Mouse (Mus musculus) fat pad, adult 2 months (tissue): Measurements from ENCODE around the gene Dglucy.

Source experiments
- DNase-seq: peaks from one replicate; pipeline ENCODE4 v3.0.0-alpha.2; 2011; ENCODE audit warnings: low read depth, low spot score; ENCODE audit errors: extremely low read depth

Dglucy gene

DNA sequence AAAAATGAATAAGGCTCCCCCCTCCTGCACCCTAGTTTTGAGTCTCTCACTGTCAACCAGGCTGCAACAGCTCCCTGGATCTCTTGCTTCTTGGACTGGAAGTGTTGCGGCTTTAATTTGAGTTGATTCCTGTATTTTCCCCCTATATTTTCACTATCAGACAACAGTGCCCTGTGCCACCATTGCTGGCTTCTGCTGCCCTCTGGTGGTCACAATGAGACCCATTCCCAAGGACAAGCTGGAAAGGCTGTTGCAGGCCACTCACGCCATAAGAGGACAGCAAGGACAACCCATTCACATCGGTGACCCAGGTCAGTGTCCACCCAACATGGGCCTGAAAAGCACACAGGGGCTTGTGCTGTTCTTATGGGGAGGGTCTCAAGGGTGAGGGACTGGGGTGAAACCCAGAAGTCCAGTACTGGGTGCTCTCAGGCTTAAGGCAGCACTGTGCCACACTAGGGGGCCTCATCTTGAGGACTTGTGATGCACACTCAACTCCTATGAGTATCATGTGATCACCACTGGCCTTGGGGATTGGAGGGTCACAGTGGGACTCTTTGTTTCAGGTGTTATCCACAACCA lies 62.4 kb downstream of the Dglucy start:
- DNase-seq = no peak

DNA sequence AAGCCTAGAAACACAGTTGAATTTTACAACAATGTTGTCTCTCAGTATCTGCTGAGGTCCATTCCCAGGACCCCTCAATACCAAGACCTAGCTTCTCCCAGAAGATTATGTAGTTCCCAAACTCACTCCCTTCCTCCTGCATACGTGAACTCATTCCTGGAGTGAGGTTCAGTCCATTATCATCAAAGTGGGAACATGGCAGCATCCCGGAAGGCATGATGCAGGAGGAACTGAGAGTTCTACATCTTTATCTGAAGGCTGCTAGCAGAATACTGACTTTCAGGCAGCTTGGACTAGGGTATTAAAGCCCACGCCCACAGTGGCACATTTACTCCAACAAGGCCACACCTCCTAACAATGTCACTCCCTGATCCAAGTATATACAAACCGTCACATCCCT lies 64.3 kb downstream of the Dglucy start:
- DNase-seq = no peak

DNA sequence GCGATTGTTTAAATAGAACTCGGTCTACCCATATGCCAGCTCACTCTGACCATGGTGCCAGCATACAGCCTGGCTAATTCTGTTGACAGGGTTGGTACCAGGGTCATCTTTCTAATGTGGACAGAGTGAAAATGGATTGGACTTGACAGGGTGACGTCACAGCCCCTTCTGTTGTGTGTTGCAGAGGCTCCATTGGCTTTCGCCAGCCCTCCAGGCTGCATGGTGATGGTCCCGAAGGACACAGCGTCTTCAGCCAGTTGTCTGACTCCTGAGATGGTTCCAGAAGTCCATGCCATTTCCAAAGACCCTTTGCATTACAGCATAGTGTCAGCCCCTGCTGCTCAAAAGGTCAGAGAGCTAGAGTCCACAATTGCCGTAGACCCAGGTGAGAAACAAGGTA lies 65.7 kb downstream of the Dglucy start:
- DNase-seq = no peak

DNA sequence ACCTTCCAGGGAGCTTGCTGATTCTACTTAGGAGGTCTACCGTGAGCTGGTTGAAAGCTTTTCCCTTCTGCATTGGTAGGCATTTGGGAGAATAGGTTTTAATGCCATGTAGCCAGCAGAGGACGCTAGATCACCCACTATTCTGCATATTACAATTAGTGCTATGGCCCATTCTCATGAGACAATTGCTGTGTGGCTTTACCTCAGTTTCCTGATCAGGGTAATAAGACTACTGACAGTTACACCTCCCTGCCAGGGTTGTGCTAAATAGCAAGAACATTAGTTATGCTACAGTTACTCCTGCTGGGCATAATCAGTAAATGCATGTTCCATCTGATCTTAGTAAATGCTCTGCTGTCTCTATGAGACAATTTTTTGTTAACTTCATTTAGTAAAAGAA lies 67.0 kb downstream of the Dglucy start:
- DNase-seq = no peak

DNA sequence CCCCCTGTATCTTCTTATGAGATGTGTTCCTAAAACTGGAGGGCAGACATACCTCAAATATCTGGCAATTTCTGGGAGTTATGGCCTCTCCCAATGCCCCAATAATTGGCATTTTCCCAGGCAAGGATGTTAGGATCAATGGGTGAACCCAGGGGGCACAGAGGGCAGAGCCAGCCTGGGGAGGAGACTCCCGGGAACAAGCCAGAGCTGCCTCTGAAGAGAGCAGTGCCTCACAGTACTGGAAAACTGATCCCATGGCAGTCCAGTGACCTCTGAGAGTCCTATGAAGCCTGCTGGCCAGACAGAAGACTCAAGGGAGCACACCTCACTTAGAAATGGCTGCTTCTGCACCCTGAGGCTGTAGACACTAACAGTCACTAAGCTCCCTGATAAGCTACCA lies 67.7 kb downstream of the Dglucy start:
- DNase-seq = no peak

DNA sequence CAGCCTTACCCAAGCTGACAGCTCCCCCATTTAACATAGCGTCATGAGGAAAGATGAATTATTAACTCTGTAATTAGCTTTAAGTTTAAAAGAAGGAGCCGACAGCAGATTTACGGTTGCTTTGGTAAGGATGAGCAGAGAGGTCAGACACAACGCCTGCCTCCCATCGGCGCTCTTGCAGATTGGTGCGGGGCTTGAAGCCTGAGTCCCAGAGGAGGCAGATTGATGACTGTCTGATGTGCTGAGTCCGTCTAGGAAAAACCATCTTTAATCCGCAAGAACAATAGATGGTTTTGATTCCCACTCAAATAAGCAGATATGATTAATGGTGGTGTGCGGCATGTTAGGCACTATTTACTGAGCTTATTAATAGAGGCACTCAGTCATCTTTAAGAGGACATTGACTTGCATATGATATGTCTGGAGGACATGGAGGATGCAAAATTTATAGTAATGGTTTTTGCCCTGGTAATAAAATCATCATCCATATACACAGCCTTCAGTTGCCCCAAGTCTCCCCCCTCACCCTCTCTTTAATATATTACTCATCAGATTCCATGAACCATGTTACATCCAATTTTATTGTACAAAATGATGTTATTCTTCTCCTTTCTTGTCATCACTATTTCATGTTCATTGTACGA lies 68.7 kb downstream of the Dglucy start:
- DNase-seq = no peak

DNA sequence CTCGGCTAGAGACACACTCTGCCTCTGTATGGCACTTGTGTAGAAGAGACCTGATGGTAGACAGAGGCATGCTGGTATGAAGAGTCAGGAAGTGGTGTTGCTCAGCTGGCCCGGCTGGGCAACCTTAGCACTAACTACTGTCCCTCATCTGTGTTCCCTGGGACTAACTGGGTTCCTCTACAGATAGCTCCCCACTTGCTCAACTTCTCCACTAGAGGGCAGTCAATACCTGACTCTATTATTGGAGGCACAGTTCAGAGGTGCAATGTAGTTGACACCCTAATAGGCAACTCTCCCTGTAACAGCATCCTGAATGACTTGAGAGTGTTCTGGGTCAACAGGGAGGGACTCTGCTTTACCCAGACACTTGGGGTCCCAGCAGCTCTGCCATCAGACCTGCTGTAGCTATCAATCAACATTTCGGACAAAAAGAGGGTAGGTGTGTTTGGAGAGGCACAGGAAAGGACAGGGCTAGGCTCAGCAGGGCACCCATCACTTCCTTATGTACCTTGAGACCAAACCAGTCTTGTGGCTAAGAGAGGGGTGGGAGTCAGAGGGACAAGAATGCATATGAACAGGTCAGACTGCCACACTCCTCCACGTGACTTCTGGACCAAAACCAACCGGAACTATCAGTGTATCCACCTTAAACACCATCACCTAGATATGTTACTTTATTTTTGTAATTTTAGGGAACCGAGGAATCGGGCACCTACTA lies 70.7 kb downstream of the Dglucy start:
- DNase-seq = no peak

DNA sequence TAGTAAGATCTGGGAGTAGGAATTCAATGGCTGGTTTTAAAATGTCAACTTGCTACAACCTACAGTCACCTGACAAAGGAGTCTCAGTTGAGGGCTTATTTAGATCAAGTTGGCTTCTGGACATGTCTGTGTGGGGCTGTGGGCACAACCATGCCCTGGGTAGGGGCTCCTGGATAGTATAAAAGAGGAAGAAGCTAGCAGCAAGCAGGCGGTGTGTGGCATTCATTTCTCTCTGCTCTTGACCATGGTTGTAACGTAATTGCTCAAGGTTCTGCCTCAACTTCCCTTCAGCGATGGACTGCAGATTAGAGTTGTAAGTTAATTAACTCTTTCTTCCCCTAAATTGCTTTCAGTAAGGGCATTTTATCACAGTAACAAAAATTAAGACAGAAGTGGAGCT lies 73.5 kb downstream of the Dglucy start:
- no peak for DNase-seq

DNA sequence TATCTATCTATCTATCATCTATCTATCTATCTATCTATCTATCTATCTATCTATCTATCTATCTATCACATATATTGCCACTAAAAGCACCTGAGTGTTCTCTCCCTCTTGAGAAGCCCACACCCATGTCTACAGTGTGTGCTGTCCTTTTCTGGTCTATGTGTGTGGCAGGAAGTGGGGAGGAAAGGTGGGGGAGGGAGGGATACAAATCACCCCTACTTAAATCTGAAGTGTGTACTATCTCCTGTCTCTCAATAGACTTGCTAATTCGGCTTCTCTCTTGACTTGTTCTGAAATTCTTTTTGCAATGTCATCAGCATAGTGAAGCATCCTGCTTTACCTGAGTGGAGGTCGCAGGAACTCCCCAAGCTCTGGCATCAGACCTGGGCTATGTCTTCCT lies 77.5 kb downstream of the Dglucy start:
- DNase-seq = no peak

DNA sequence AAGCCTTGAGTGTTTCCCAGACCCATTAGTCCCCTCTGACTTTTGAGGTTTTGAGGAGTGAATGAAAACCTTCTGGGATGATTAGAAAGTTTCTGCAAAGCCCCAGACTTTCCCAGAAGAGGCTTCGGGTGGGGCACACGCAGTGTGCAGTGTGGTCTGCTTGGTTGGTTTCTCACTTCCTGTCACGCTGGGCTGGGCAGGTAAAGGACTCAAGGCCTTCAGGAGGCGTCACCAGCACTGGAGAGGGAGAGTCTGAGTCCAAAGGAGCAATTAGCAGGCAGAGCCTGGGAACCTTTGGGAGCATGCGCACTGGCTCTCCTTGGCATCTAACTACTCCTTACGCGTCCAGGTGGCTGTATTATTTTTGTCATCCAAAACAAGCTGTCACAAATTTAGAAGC lies 78.9 kb downstream of the Dglucy start:
- no peak for DNase-seq

DNA sequence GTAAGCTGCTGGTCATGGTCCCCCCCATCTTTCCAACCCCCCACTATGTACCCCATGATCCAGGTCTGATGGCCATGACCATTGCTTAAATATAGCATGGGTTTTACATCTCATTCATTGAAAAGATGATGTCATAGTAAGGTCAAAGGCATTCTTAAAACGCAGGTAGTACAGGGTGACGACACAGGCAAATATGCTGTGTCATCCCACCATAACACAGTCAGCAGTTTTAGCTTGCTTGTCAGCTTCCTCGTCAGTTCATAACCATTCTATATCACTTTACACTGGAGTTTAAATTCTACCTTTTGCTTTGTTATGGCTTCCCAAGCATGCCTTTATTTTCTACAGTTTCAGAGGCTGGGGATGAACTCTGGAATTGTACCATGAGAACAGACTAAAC lies 83.4 kb downstream of the Dglucy start:
- DNase-seq = no peak

DNA sequence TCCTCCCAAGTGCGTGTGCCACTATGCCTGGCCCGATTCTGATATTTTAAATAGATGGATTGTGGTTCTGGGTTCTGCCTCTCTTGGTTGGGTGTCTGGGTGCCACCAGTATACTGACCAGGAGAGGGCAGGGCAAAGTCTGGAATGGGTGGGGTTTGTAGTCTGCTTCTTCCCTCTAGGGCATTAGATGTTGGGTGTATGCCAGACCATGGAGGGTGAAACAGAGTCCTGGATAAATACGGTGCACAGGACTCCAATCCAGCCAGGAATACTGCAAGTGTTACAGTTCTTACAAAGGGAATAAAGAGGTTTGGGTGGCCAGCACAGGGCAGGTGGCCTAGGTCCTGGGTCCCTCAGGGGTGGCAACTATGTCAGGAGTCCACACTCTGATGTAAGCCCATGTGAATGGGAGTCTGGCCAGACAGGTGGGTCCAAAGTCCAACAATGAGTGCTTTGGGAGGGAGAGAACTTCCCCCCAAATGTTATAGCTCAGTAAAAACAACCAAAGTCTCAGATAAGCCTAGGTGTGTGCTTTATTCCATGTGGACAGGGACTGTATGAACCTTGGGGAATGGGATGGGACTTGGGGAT lies 84.1 kb downstream of the Dglucy start:
- DNase-seq = no peak

DNA sequence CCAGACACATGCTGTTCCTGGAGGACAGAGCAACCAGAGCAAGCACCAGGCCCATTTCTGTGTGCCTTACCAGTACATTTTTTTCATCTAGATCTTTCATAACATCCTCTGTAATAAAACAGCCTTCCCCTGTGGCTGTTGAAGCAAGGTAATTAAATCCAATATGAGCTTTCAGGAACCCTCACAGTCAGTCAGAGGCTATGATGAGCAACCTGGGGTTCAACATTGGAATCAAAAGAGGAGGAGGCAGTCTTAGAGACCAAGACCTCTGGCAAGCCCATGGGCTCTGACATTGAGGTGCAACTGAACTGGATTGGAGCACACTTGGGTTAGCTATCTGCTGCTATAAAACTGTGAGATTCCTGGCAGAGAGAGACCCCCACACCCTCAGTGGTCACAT lies 86.2 kb downstream of the Dglucy start:
- DNase-seq = no peak

DNA sequence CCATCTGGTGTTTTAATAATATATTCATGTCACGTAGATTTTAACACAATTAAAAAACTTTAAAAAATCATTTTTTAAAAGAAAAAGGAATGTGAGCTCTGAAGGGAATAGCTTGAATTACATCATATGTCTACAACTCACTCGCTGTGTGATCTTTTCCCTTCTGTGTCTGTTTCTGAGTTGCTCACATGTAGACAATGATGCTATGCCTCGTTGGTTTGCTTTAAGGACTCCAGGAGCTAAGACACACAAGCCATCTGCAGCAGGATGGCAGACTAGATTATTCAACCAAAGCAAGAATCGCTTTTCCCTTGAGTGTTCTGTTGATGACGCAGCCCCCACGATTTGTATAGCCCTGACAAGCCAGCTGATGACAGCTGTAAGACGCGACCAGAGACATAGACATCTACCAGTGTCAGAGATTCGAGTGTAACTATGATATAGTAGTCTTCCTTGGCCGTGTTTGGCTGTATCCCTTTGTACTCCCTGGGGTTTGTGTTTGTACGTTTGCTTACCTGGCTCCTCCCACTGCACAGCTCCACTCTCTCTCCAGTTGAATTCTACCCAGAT lies 86.7 kb downstream of the Dglucy start:
- DNase-seq = no peak

DNA sequence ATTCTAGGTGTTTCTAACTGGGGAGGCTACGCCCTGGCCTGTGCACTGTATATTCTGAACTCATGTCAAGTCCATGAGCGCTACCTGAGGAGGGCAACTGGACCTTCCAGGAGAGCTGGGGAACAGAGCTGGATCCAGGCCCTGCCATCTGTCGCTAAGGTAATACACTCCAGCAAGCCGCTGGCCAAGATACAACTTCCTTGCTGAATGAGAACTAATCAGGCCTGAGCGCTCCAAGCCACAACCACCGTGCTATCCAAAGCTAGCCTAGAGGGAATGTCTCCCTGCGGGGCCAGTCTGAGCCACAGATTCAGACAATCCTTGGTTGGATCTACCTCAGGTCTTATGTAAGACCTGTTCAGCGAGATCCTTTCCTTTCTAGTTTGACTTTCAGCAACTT lies 88.2 kb downstream of the Dglucy start:
- DNase-seq = no peak

DNA sequence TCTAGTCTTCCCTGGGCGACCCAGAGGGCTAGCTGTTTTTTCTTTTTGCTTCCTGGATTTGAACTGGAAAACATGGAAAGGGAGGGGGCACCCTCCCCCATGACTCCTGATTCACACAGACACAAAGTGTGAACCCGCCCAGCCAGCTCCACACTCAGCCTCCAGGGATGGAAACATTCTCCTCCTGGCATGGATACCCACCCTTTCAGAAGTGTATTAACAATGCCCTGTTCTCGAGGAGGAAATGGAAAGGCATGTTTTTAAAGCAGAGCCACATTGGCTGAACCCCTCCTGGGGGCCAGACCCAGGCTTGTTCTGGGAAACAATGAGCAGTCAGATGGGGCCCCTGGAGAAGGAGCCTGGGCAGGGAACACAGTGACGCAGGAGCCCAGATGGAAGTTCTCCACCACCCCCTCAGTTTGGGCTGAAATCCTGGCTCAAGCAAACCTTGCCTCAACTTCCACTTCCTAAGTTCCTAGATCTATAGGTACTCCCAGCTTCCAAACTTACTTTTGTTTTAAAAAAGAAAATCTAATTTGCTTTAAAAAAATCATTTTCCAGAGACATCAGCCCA lies 89.3 kb downstream of the Dglucy start:
- DNase-seq = no peak

DNA sequence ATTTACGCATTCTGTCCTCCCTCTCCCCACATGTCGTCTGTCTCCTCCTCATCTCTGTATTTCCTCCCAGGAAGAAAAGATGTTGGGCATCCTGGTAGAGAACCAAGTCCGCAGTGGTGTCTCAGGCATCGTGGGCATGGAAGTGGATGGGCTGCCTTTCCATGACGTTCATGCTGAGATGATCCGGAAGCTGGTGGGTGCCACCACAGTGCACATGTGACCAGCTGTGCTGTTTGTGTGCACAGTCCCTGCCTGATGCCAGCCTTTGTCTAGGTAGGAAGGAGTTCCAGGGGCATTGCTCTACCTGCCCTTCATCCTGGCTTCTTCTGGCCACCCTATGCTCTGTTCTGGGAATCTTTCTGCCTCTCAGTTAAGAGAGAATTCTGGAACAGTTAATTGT lies 92.4 kb downstream of the Dglucy start:
- no peak for DNase-seq

DNA sequence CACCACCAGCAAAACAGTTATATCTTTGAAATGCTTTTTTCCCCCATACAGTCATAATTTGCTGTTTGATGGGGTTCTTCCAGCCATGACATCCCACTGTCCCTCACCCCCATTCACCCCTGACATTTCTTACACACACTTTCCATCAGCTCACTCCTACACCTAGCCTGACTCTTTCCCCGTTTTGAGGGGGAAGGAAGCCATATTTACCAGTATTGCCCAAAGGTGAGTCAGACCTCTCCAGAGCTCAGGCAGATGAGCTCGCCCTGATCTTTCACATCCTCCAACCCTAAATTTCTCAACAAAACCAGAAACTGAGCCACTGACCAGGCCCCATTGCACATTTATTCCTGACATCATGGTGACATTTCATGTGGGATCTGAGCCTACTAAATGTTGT lies 93.0 kb downstream of the Dglucy start:
- DNase-seq = no peak

DNA sequence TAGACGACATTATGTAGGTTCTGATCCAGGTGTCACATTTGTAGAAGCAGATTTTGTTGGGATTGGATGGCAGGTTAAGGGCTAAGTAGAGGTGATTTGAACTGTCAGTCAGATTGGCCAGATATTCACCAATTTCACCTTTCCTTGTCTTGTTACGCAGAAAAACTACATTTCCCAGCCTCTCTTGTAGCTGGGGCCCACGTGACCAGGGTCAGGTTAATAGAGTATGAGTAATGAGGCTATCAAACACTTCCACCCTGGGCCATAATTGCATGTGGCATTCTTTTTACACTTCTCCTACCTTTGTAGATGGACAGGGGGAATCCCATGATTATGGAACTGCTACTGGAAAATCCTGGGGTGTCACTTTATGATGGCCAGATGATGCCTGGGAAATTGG lies 94.8 kb downstream of the Dglucy start:
- no peak for DNase-seq

DNA sequence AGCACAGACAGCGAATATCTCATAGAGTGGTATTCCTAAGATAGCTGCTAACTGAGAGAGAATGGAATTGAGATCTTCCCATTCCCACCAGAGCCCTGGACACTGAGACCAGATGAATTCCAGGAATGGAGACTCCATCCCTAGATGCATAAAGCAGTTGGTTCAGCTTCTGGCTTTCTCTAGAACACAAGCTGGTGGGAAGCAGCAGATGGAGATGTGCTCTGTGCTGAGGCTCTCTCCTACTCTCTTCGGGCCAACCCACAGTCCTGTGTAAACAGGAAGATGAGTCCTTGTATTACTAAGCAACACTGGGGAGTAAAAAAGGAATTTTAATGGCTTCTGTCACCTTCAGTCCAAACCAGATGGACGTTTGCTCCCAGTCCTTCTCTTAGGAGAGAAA lies 96.7 kb downstream of the Dglucy start:
- DNase-seq = no peak

DNA sequence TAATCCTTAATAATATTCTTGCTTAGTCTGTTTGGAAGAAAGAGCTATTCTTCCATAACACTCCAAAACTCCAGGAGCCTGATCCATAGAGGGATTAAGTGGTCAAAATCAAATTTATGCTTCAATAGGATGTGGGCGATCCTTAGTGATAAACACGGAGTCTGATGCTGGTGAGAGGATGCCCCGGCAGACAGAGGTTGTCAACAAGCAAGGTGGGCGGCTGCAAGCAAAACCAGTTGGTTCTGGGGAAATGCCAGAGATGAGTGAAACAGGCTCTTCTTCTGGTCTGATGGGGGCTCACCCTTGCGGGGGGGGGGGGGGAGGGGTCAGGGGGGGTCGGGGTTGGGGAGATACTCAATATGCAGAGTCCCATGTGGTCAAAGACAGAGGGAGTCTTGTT lies 97.1 kb downstream of the Dglucy start:
- no peak for DNase-seq

DNA sequence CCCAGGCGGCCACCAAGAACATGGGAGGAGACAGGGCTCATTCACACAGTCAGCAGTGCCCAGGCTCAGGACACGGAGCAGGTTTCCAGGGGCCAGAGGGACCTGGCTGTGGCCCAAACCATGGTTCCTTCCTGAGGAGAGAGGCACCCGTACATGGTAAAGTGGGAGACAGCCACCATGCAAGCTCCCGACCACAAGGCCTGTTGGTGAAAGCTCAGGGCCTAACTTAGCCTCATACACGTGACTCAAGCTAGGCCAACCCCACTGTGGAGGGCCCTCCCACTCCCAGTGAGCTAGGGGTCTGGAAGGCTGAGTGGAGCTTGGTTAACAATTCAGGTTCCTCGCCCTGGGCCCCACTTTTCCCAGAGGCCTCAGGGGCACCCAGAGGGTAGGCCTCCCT lies 99.1 kb downstream of the Dglucy start:
- no peak for DNase-seq
